Mouse (Mus musculus) MEL (cell line): Measurements from ENCODE around the gene Mmrn1.

ENCODE experiments used
- CTCF ChIP-seq, 3 experiments: IDR thresholded peaks in 2 of 3; conservative IDR thresholded peaks in 1 of 3; 2 replicates each; pipeline ENCODE4 v1.5.1; 2011 to 2012; ENCODE audit warnings: low read length in 3 of 3, low read depth in 2 of 3, mild to moderate bottlenecking in 2 of 3, improper control_type of control experiment in 1 of 3, inconsistent platforms in 1 of 3, mixed read lengths in 1 of 3, moderate library complexity in 1 of 3; ENCODE audit not compliant: control insufficient read depth in 1 of 3, insufficient read depth in 1 of 3, poor library complexity in 1 of 3, severe bottlenecking in 1 of 3
- GATA1 ChIP-seq: IDR thresholded peaks from 2 replicates; pipeline ENCODE4 v1.6.1; 2011; ENCODE audit warnings: low read depth, low read length, improper control_type of control experiment
- KAT2A ChIP-seq: conservative IDR thresholded peaks from 2 replicates; pipeline ENCODE4 v1.6.1; 2012; ENCODE audit warnings: low read depth, low read length, improper control_type of control experiment, inconsistent platforms
- MAX ChIP-seq: IDR thresholded peaks from 2 replicates; pipeline ENCODE4 v1.6.1; 2011; ENCODE audit warnings: low read length, improper control_type of control experiment
- MXI1 ChIP-seq: IDR thresholded peaks from 2 replicates; pipeline ENCODE4 v1.6.1; 2011; ENCODE audit warnings: mild to moderate bottlenecking, low read depth, low read length, improper control_type of control experiment
- NRF1 ChIP-seq: IDR thresholded peaks from 2 replicates; pipeline ENCODE4 v1.6.1; 2014; ENCODE audit warnings: low read depth, mild to moderate bottlenecking, inconsistent platforms, low read length, improper control_type of control experiment, moderate library complexity; ENCODE audit not compliant: poor library complexity, insufficient read depth, severe bottlenecking
- POLR2A ChIP-seq, 2 experiments: IDR thresholded peaks; 2 replicates each; pipeline ENCODE4 v1.6.1; 2011 to 2012; ENCODE audit warnings: low read length in 2 of 2, mild to moderate bottlenecking in 2 of 2, control low read depth in 1 of 2, improper control_type of control experiment in 1 of 2, low read depth in 1 of 2, moderate library complexity in 1 of 2; ENCODE audit not compliant: control insufficient read depth in 1 of 2, insufficient read depth in 1 of 2, poor library complexity in 1 of 2
- POLR2AphosphoS5 ChIP-seq: IDR thresholded peaks from 2 replicates; pipeline ENCODE4 v1.6.1; 2012; ENCODE audit warnings: low read depth, borderline replicate concordance, mild to moderate bottlenecking, inconsistent platforms, low read length, moderate library complexity, mixed read lengths
- TCF12 ChIP-seq: IDR thresholded peaks from 2 replicates; pipeline ENCODE4 v1.6.1; 2014; ENCODE audit warnings: low read depth, mild to moderate bottlenecking, inconsistent platforms, low read length, improper control_type of control experiment, moderate library complexity

DNA sequence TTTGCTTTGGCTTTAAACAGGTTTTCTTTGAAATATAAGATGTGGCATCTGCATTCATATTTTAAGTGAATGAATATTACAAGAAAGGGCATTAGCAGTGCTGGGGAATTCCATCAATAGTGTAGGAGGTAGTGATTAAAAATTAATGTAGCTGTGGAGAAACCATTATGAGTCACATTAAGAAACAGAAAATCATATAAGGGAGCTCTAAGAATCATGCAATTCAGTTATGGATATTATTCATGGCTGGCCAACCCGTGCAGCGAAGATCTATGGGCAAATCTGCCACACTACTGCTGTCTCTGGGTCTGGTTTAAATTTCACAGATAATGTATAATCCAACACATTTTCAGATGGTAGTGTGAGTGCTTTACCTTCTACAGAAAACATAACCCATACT lies 36.5 kb downstream of the Mmrn1 start:
- no peak for TF ChIP-seq GATA1
- TF ChIP-seq POLR2A (IDR thresholded peaks at IDR 0.05; ENCODE audit: control insufficient read depth in 1 of 2, insufficient read depth in 1 of 2, low read depth in 1 of 2, low read length in 2 of 2, poor library complexity in 1 of 2), result no peak
- no peak for TF ChIP-seq TCF12
- no peak for TF ChIP-seq MXI1
- TF ChIP-seq KAT2A, result no peak
- no peak for TF ChIP-seq CTCF (IDR thresholded peaks at IDR 0.05 in 2 of 3, conservative IDR thresholded peaks at IDR 0.05 in 1 of 3; ENCODE audit: control insufficient read depth in 1 of 3, insufficient read depth in 1 of 3, low read depth in 2 of 3, low read length in 3 of 3, poor library complexity in 1 of 3, severe bottlenecking in 1 of 3)
- TF ChIP-seq POLR2AphosphoS5, result no peak
- TF ChIP-seq NRF1, result no peak
- TF ChIP-seq MAX, result no peak
